Mouse (Mus musculus): Measurements from ENCODE around the gene Mcf2l.

GRCm38 (mm10) chr8:12960609-12961008, 87.0 kb downstream of the Mcf2l start:
- TF ChIP-seq CTCF (IDR thresholded peaks at IDR 0.05; ENCODE audit: low read depth) (no peak), EP300 (IDR thresholded peaks at IDR 0.05; ENCODE audit: low read depth) (no peak)

Data from heart, postnatal 0 days (tissue).